Mouse (Mus musculus): ENCODE results near the gene Mapk8ip3. TPM values are rescaled to one million over a fixed set of nuclear protein-coding genes. Genes with fewer than 3 reads are reported as not detected.

Gene Mapk8ip3
- polyA plus RNA-seq, 1 experiment from 2014 or later: 79.1 TPM

GRCm38 (mm10) chr17:24890151-24891092 is 46.4 kb downstream of the Mapk8ip3 start:
- H3K4me3 ChIP-seq: no peak overlapping the region; the same call in 1 of the 2 replicates
- H3K9me3 ChIP-seq: no peaks in the 10 kb centered on the region
- no peaks in the 10 kb centered on the region for H3K27me3 ChIP-seq
- no peak for ATAC-seq (ENCODE audit: low FRiP score)
- no peak overlapping the region for H3K27ac ChIP-seq
- H3K36me3 ChIP-seq: peaks cover 52% of the 10 kb centered on the region
- H3K4me1 ChIP-seq (replicated peaks): peaks cover 46% of the 10 kb centered on the region
- H3K9ac ChIP-seq: no peak overlapping the region
- H3K4me2 ChIP-seq: no peak overlapping the region
- 90% methylated on average over 19 of the region's 19 CpGs for WGBS

- H3K4me1 ChIP-seq (replicated peaks): peaks cover 47% of the 10 kb centered on the region
- 94% methylated on average over 3 of the region's 3 CpGs for WGBS
- no peak overlapping the region for H3K4me3 ChIP-seq
- H3K9me3 ChIP-seq: no peaks in the 10 kb centered on the region
- no peaks in the 10 kb centered on the region for H3K27me3 ChIP-seq
- no peak overlapping the region for H3K9ac ChIP-seq
- ATAC-seq (ENCODE audit: low FRiP score): no peak
- 0 out of 2 replicates have a peak overlapping the region, but pooled peaks have one; percentile 87 for H3K4me2 ChIP-seq
- H3K27ac ChIP-seq: no peak overlapping the region
- peaks cover 60% of the 10 kb centered on the region for H3K36me3 ChIP-seq
These were observed 47.9 kb downstream of the Mapk8ip3 start for GRCm38 (mm10) chr17:24888862-24889261.

GRCm38 (mm10) chr17:24887291-24888080 is 49.3 kb downstream of the Mapk8ip3 start:
- peak overlapping the region; percentile 85; the same call in 1 of the 2 replicates for H3K27ac ChIP-seq
- peak overlapping the region; percentile 92 for H3K4me3 ChIP-seq
- peaks cover 39% of the 10 kb centered on the region for H3K4me1 ChIP-seq (replicated peaks)
- WGBS: 72% methylated on average over 18 of the region's 18 CpGs
- ATAC-seq (ENCODE audit: low FRiP score): peak; percentile 9
- no peaks in the 10 kb centered on the region for H3K9me3 ChIP-seq
- H3K9ac ChIP-seq: peak overlapping the region; percentile 94
- peak overlapping the region; percentile 87 for H3K4me2 ChIP-seq
- no peaks in the 10 kb centered on the region for H3K27me3 ChIP-seq
- H3K36me3 ChIP-seq: peaks cover 60% of the 10 kb centered on the region

GRCm38 (mm10) chr17:24886932-24887271 is 49.9 kb downstream of the Mapk8ip3 start:
- under 1% methylated on average over 18 of the region's 18 CpGs for WGBS
- peak; percentile 62 for ATAC-seq (ENCODE audit: low FRiP score)
- Histone ChIP-seq H3K9ac (peak overlapping the region; percentile 94), H3K27me3 (no peaks in the 10 kb centered on the region), H3K4me3 (peak overlapping the region; percentile 92), H3K4me2 (peak overlapping the region; percentile 87), H3K27ac (peak overlapping the region; percentile 85), H3K36me3 (peaks cover 58% of the 10 kb centered on the region), H3K4me1 (replicated peaks) (peaks cover 39% of the 10 kb centered on the region), H3K9me3 (no peaks in the 10 kb centered on the region)

GRCm38 (mm10) chr17:24886134-24886931 is 50.4 kb downstream of the Mapk8ip3 start, which contains the start of the genes Nubp2 and Spsb3:
Nubp2 (minus strand) TSS chr17:24886349.
Spsb3 (plus strand) TSS chr17:24886643.
- Histone ChIP-seq H3K27ac (peak within 1 kb of the TSS; percentile 85), H3K36me3 (peaks cover 52% of the 10 kb centered on the region), H3K27me3 (no peaks in the 10 kb centered on the region), H3K4me3 (peak within 1 kb of the TSS; percentile 92), H3K9me3 (no peaks in the 10 kb centered on the region), H3K4me2 (peak within 1 kb of the TSS; percentile 96), H3K9ac (peak within 1 kb of the TSS; percentile 94), H3K4me1 (replicated peaks) (peaks cover 39% of the 10 kb centered on the region)
- under 1% methylated on average over 69 of the region's 69 CpGs for WGBS
- ATAC-seq (ENCODE audit: low FRiP score): peak; percentile 98

GRCm38 (mm10) chr17:24885356-24886133 is 51.2 kb downstream of the Mapk8ip3 start:
- no peak for ATAC-seq (ENCODE audit: low FRiP score)
- Histone ChIP-seq H3K4me3 (peak overlapping the region; percentile 86), H3K9me3 (no peaks in the 10 kb centered on the region), H3K27ac (0 out of 2 replicates have a peak overlapping the region, but pooled peaks have one; percentile 23), H3K4me2 (peak overlapping the region; percentile 96), H3K27me3 (no peaks in the 10 kb centered on the region), H3K9ac (peak overlapping the region; percentile 77), H3K36me3 (peaks cover 44% of the 10 kb centered on the region), H3K4me1 (replicated peaks) (peaks cover 39% of the 10 kb centered on the region)
- WGBS: 24% methylated on average over 22 of the region's 22 CpGs

GRCm38 (mm10) chr17:24884391-24884790 is 52.4 kb downstream of the Mapk8ip3 start:
- Histone ChIP-seq H3K9ac (no peak overlapping the region), H3K9me3 (no peaks in the 10 kb centered on the region), H3K27ac (no peak overlapping the region), H3K4me1 (replicated peaks) (peaks cover 36% of the 10 kb centered on the region), H3K36me3 (peaks cover 33% of the 10 kb centered on the region), H3K27me3 (no peaks in the 10 kb centered on the region), H3K4me2 (no peak overlapping the region), H3K4me3 (no peak overlapping the region)
- no peak for ATAC-seq (ENCODE audit: low FRiP score)
- WGBS: 91% methylated on average over 6 of the region's 6 CpGs

GRCm38 (mm10) chr17:24881738-24882440 is 54.9 kb downstream of the Mapk8ip3 start:
- no peak for ATAC-seq (ENCODE audit: low FRiP score)
- Histone ChIP-seq H3K4me3 (no peak overlapping the region), H3K9me3 (no peaks in the 10 kb centered on the region), H3K4me2 (no peak overlapping the region), H3K27me3 (no peaks in the 10 kb centered on the region), H3K27ac (no peak overlapping the region), H3K9ac (0 out of 2 replicates have a peak overlapping the region, but pooled peaks have one; percentile 5), H3K36me3 (peaks cover 26% of the 10 kb centered on the region), H3K4me1 (replicated peaks) (peaks cover 15% of the 10 kb centered on the region)
- 56% methylated on average over 7 of the region's 7 CpGs for WGBS

GRCm38 (mm10) chr17:24878531-24878930 is 58.2 kb downstream of the Mapk8ip3 start:
- Histone ChIP-seq H3K4me2 (no peak overlapping the region), H3K9ac (no peak overlapping the region), H3K27ac (no peak overlapping the region), H3K9me3 (no peaks in the 10 kb centered on the region), H3K4me3 (no peak overlapping the region), H3K27me3 (no peaks in the 10 kb centered on the region), H3K36me3 (peaks cover 14% of the 10 kb centered on the region), H3K4me1 (replicated peaks) (no peaks in the 10 kb centered on the region)
- 75% methylated on average over 8 of the region's 8 CpGs for WGBS
- ATAC-seq (ENCODE audit: low FRiP score): no peak

GRCm38 (mm10) chr17:24878117-24878397 is 58.7 kb downstream of the Mapk8ip3 start:
- no peak overlapping the region for H3K9ac ChIP-seq
- no peak overlapping the region for H3K27ac ChIP-seq
- whole genome bisulfite sequencing: 37% methylated on average over 5 of the region's 5 CpGs
- no peaks in the 10 kb centered on the region for H3K27me3 ChIP-seq
- H3K4me2 ChIP-seq: no peak overlapping the region
- no peaks in the 10 kb centered on the region for H3K9me3 ChIP-seq
- peaks cover 9% of the 10 kb centered on the region for H3K36me3 ChIP-seq
- no peak for ATAC-seq (ENCODE audit: low FRiP score)
- H3K4me1 ChIP-seq (replicated peaks): no peaks in the 10 kb centered on the region
- no peak overlapping the region for H3K4me3 ChIP-seq

Measured in hindbrain, embryonic 13.5 days (tissue).